Mouse (Mus musculus): ENCODE measurements around the gene Olfr1535.

The Olfr1535 gene

DNA sequence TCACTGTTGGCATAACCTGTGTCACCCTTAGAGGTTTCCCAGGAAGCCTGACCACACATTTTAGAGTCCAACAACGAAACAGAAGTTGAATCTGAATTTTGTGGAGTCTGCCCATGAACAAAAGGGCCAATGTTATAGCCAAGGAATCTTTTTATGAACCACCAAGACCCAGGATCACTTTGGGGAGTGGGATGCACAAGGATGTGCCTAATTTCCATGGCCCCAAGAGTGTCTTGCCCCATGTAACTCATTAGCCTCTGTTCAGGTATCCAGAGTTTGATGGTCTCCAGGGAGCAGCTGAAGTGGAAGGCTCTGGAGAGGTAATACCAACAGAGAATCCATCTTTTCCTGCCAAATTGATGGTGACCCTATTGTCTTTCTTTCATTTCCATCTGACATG, at the start of gene Olfr1535:
TSS of gene Olfr1535 (minus strand) at position 101 of the 400 bp plus-strand sequence.
- DNase-seq (ENCODE audit: low read depth in 1 of 2, low spot score in 2 of 2): no peak

GRCm38 (mm10) chr13:21591618-21592017, 31.9 kb upstream of the Olfr1535 start:
- no peak for DNase-seq (ENCODE audit: low read depth in 1 of 2, low spot score in 2 of 2)

- no peak for DNase-seq (ENCODE audit: low read depth in 1 of 2, low spot score in 2 of 2)
Measured at GRCm38 (mm10) chr13:21581659-21582058, 22.0 kb upstream of the Olfr1535 start, which contains the start of gene Olfr1364. Olfr1364 (minus strand) TSS chr13:21581759.

DNA sequence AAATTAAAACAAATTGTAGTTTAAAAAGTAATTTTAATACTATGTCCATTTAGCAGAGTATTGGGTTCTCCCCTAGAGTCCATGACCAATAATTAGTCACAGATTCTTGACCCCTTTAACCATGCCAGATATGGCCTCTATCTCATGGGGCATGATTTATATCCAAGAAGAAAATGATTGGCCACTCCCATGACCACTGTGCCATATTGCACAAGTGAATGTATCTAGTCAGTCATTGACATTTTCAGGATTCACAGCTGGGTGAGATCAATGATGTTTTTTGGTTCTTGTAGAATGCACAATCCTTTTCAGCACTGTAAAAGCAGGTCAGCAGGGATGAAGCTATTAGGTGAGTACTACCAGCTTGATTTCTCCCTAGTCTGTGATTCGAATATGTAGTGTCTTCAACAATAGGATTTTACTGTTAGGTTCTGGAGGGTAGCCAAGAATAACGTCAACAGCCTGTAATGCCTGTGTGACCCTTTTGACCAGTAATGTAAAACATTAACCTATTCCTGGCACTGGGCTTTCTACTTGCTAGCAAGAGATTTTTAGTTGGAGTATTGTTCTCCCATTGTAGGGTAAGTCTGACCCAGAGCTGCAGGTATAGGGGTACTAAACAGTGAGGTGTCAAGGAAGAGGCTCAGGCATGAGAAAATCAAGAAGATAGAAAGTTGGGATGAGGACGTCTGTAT, 9.1 kb downstream of the Olfr1535 start:
- DNase-seq (ENCODE audit: low read depth in 1 of 2, low spot score in 2 of 2): no peak

GRCm38 (mm10) chr13:21549487-21549886, 10.2 kb downstream of the Olfr1535 start:
- DNase-seq (ENCODE audit: low read depth in 1 of 2, low spot score in 2 of 2): no peak

GRCm38 (mm10) chr13:21542708-21543107, 17.0 kb downstream of the Olfr1535 start, which contains the start of gene Olfr1366:
Olfr1366 (minus strand) TSS chr13:21542808.
- no peak for DNase-seq (ENCODE audit: low read depth in 1 of 2, low spot score in 2 of 2)

GRCm38 (mm10) chr13:21530781-21531201, 28.9 kb downstream of the Olfr1535 start, which contains the start of gene Zkscan8:
Zkscan8 (minus strand) TSS chr13:21531120.
- DNase-seq (ENCODE audit: low read depth in 1 of 2, low spot score in 2 of 2): peak; percentile 61 to 77

DNA sequence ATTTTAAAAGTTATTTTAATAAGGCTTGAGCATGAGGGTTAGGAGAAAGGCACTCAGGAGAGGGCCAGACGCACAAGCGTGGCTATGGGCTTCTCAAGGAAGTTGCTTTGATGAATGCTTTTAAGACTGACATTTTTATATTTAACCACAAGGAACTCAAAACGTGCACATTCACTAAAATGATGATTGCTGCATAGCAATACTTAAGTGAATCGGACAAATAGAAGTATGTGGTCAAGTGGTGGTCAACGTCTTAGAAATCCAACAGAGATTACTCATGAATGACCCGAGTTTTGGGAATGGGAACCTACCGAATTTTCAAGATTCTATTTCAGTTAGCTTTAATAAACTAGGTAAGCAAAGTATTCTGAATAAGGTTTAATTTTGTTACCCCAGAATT, 29.6 kb downstream of the Olfr1535 start:
- no peak for DNase-seq (ENCODE audit: low read depth in 1 of 2, low spot score in 2 of 2)

GRCm38 (mm10) chr13:21506221-21506649, 53.5 kb downstream of the Olfr1535 start:
- DNase-seq (ENCODE audit: low read depth in 1 of 2, low spot score in 2 of 2): peak; percentile 37 to 44
